Mouse (Mus musculus) liver, adult 2 months (tissue): Measurements from ENCODE around the gene Tmem268. TPM values are rescaled to one million over a fixed set of nuclear protein-coding genes. Genes with fewer than 3 reads are reported as not detected.
A peak's percentile ranks its signal among the peaks of the same experiment; 100 is the strongest.

ENCODE experiments used
- DNase-seq: peaks from one replicate; pipeline ENCODE4 v3.0.0-alpha.2; 2011; ENCODE audit warnings: low read depth, low spot score; ENCODE audit errors: extremely low read depth
- H3K27ac ChIP-seq: fragments of 200-500 bp; replicated peaks from 2 replicates; pipeline ENCODE4 v1.5.1; 2012; ENCODE audit warnings: low read depth, mild to moderate bottlenecking, control low read depth, inconsistent platforms, low read length; ENCODE audit not compliant: insufficient read depth
- H3K27me3 ChIP-seq: fragments of 200-500 bp; 2 replicates; pipeline ENCODE4 v1.6.1; 2012; ENCODE audit warnings: mild to moderate bottlenecking, moderate library complexity, low read length, inconsistent platforms; ENCODE audit not compliant: control insufficient read depth, insufficient read depth
- H3K36me3 ChIP-seq: fragments of 200-500 bp; 2 replicates; pipeline ENCODE4 v1.6.1; 2012; ENCODE audit warnings: low read length, inconsistent platforms; ENCODE audit not compliant: control insufficient read depth, insufficient read depth
- H3K4me1 ChIP-seq: fragments of 200-500 bp; 2 replicates; pipeline ENCODE4 v1.6.1; 2011; ENCODE audit warnings: low read length; ENCODE audit not compliant: control insufficient read depth, insufficient read depth
- H3K4me3 ChIP-seq: fragments of 200-500 bp; 2 replicates; pipeline ENCODE4 v1.5.1; 2011; ENCODE audit warnings: low read depth, mild to moderate bottlenecking, control low read depth, low read length, moderate library complexity; ENCODE audit not compliant: insufficient read depth
- H3K79me2 ChIP-seq: fragments of 200-500 bp; 2 replicates; pipeline ENCODE4 v1.6.1; 2012; ENCODE audit warnings: inconsistent platforms, mild to moderate bottlenecking, low read length, moderate library complexity; ENCODE audit not compliant: control insufficient read depth, insufficient read depth
- H3K9ac ChIP-seq: fragments of 200-500 bp; 2 replicates; pipeline ENCODE4 v1.6.1; 2012; ENCODE audit warnings: low read depth, mild to moderate bottlenecking, control low read depth, inconsistent platforms, low read length
- CTCF ChIP-seq: fragments of 200-500 bp; IDR thresholded peaks from 2 replicates; pipeline ENCODE4 v1.5.1; 2011; ENCODE audit warnings: low read depth, low read length, control low read depth
- POLR2A ChIP-seq: fragments of 200-500 bp; IDR thresholded peaks from 2 replicates; pipeline ENCODE4 v1.6.1; 2011; ENCODE audit warnings: low read length, control low read depth; ENCODE audit not compliant: insufficient read depth; ENCODE audit errors: extremely low read depth
- WGBS: fragments of 180-500 bp; shearing (Covaris S2); methylation state at CpG from one replicate; pipeline ENCODE4 v1.1.7; 2018; 5-methylcytosine and 5-hydroxymethylcytosine counted together
- polyA plus RNA-seq: library from polyadenylated mRNA; depleted of rRNA; stranded (reverse); fragments of >200 nt; gene quantifications from 2 replicates; pipeline ENCODE4 v1.2.3, GENCODE M21; 2012
- total RNA-seq: library from RNA; depleted of rRNA; stranded (reverse); fragments of >200 nt; gene quantifications from 2 replicates; pipeline ENCODE4 v1.2.3, GENCODE M21; 2014

The Tmem268 gene
- total and polyA plus RNA-seq, 2 experiments, result 2.9 to 4.7 TPM

DNA sequence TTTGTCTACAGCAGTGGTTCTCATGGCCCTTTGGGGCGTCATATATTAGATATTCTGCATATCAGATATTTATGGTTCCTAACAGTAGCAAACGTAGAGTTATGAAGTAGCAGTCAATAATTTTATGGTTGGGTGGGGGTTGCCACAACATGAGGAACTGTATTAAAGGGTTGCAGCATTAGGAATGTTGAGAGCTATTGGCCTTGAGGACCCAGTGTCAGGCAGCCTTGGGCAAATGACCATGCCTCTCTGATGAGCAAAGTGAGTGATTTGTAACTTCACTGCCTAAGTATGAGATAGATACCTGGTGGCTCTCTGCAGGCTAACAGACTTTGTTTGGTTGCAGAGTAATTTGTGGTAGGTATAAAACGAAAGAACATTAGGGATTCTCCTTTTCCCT, 7.7 kb upstream of the Tmem268 start:
- H3K27me3 ChIP-seq, result no peaks in the 10 kb centered on the region
- peaks cover 26% of the 10 kb centered on the region for H3K4me1 ChIP-seq
- no peak overlapping the region for H3K27ac ChIP-seq
- no peak overlapping the region for H3K4me3 ChIP-seq
- no peak for TF ChIP-seq CTCF
- TF ChIP-seq POLR2A, result no peak
- H3K36me3 ChIP-seq, result peaks cover 42% of the 10 kb centered on the region
- DNase-seq, result no peak
- no peaks in the 10 kb centered on the region; the same call in 1 of the 2 replicates for H3K79me2 ChIP-seq
- no peak overlapping the region for H3K9ac ChIP-seq
- 96% methylated on average over 3 of the region's 3 CpGs for WGBS

DNA sequence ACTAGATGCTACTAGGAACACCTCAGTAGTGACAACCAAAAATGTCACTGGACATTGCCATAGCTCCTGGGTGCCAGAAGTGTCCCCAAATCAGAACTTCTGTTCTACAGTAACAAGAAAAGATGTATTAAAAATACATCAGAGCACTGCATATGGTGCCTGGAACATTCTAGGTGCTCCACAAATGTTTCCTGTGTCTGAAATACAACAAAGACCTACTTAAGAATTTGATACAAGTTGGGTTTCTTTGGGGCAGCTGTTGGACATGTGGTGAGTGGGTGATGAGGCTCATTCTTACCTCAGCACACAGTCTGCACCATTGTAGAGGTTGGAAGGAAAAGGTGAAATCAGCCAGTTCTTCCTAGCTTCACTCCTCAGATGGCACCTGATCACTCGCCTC, 5.7 kb upstream of the Tmem268 start:
- Histone ChIP-seq H3K27ac (no peak overlapping the region), H3K4me3 (no peak overlapping the region), H3K9ac (no peak overlapping the region), H3K36me3 (peaks cover 42% of the 10 kb centered on the region), H3K79me2 (no peaks in the 10 kb centered on the region), H3K27me3 (no peaks in the 10 kb centered on the region), H3K4me1 (peaks cover 22% of the 10 kb centered on the region)
- no peak for TF ChIP-seq POLR2A
- TF ChIP-seq CTCF, result no peak
- no peak for DNase-seq
- WGBS, result 100% methylated on average over 1 of the region's 1 CpGs

DNA sequence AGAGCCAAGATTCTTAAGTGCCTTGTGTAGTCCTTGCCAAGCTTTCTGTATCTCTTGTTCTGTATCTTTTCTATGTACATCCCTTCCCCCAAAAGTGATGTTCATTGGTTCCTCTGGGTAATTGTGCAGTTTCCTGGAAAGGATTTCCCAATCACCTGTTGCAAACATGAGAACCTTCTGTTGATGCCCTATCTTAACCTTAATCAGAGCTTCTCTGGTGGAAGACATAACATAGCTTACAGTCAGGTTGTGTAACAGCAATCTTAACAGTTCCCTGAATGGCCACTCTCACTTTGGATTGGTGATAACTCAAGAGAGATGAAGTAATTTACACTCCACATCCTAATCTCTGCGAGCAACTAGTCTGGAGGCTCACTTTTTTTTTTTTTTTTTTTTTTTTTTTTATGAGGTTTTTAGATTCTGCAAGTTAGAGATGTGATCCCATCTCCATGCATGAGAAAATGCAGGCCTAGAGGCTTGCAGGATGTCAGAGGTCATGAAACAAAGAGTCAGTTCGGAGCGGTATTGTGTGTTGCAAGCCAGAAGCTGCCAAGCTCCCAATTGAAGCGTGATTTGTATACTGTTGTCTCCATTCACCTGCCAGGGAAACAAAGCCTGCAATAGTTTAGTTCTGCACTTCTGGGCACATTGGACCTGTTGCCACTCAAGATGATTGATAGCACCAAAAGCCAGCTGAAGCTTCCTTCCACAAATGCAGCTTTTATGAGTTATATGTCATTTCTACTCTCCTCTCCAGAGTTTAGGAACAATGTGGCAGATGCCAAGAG, 4.6 kb upstream of the Tmem268 start:
- Histone ChIP-seq H3K4me3 (no peak overlapping the region), H3K27ac (peak overlapping the region; percentile 68; the same call in 1 of the 2 replicates), H3K36me3 (peaks cover 35% of the 10 kb centered on the region), H3K9ac (no peak overlapping the region; the same call in 1 of the 2 replicates), H3K4me1 (peaks cover 24% of the 10 kb centered on the region), H3K27me3 (no peaks in the 10 kb centered on the region), H3K79me2 (no peaks in the 10 kb centered on the region)
- TF ChIP-seq POLR2A (no peak), CTCF (no peak)
- WGBS, result 12% methylated on average over 4 of the region's 4 CpGs
- peak; percentile 74 for DNase-seq

DNA sequence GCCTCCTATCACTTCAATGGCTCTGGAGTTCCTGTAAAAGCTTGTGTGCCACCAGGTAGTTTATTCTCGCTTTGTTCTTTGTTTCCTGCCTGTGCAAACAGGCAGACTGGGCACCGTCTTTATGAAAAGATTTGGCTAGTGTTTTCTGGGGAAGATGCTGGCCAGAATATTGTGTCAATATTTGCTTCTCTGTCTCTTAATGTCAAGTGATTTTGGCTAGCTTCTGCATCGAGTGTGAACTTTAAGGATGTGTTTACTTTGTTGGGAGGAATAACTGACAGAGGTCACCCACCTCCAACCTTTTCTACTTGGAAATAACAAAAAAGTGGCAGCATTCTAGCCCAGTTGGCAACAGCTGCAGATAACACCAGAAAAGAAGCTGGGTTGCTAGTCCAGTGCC, 4.0 kb upstream of the Tmem268 start:
- Histone ChIP-seq H3K27ac (peak overlapping the region; percentile 34; the same call in 1 of the 2 replicates), H3K4me1 (peaks cover 24% of the 10 kb centered on the region)
- TF ChIP-seq POLR2A, result no peak
- TF ChIP-seq CTCF, result no peak

DNA sequence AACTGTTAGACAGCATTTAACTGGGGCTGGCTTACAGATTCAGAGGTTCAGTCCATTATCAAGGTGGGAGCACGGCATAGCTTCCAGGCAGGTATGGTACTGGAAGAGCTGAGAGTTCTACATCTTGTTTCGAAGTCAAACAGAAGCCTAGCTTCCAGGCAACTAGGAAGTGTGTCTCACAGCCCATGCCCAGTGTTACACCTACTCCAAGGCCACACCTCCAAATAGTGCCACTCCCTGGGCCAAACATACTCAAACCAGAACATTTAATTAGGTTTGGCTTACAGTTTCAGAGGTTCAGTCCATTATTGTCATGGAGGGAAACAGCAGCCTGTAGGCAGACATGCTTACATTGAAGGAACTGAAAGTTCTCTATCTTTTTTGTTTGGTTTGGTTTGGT, 3.5 kb upstream of the Tmem268 start:
- Histone ChIP-seq H3K27me3 (no peaks in the 10 kb centered on the region), H3K27ac (peak overlapping the region; percentile 34), H3K79me2 (no peaks in the 10 kb centered on the region), H3K36me3 (peaks cover 27% of the 10 kb centered on the region), H3K9ac (no peak overlapping the region), H3K4me1 (peaks cover 24% of the 10 kb centered on the region), H3K4me3 (no peak overlapping the region)
- TF ChIP-seq CTCF (no peak), POLR2A (no peak)
- WGBS, result 49% methylated on average over 2 of the region's 2 CpGs
- DNase-seq, result no peak

More for the DNA sequence above, 4.0 kb upstream of the Tmem268 start:
- DNase-seq, result peak; percentile 100
- no peak overlapping the region for H3K4me3 ChIP-seq
- H3K27me3 ChIP-seq, result no peaks in the 10 kb centered on the region
- WGBS, result 10% methylated on average over 3 of the region's 3 CpGs
- no peak overlapping the region for H3K9ac ChIP-seq
- peaks cover 29% of the 10 kb centered on the region for H3K36me3 ChIP-seq
- H3K79me2 ChIP-seq, result no peaks in the 10 kb centered on the region

GRCm38 (mm10) chr4:63556665-63557064, 1.9 kb upstream of the Tmem268 start:
- peaks cover 15% of the 10 kb centered on the region for H3K36me3 ChIP-seq
- H3K79me2 ChIP-seq, result no peaks in the 10 kb centered on the region
- no peak overlapping the region for H3K9ac ChIP-seq
- WGBS, result 74% methylated on average over 5 of the region's 5 CpGs
- H3K27ac ChIP-seq, result no peak overlapping the region
- H3K27me3 ChIP-seq, result no peaks in the 10 kb centered on the region
- peaks cover 30% of the 10 kb centered on the region for H3K4me1 ChIP-seq
- H3K4me3 ChIP-seq, result no peak overlapping the region
- TF ChIP-seq CTCF (no peak), POLR2A (no peak)
- no peak for DNase-seq
